Mouse (Mus musculus) myocyte (in vitro differentiated cells): Measurements from ENCODE around the gene Rab25. TPM values are rescaled to one million over a fixed set of nuclear protein-coding genes. Genes with fewer than 3 reads are reported as not detected.

Experiments used
- H3K27me3 ChIP-seq: one replicate; pipeline ENCODE4 v1.6.1; 2011; ENCODE audit not compliant: control insufficient read depth, insufficient read depth, insufficient read length
- H3K36me3 ChIP-seq: one replicate; pipeline ENCODE4 v1.6.1; 2011; ENCODE audit not compliant: control insufficient read depth, insufficient read depth
- H3K4me2 ChIP-seq: one replicate; pipeline ENCODE4 v1.6.1; 2011; ENCODE audit warnings: low read depth, control low read depth
- H3K4me3 ChIP-seq: one replicate; pipeline ENCODE4 v1.5.1; 2011; ENCODE audit warnings: mild to moderate bottlenecking, control low read depth, moderate library complexity
- H3K79me2 ChIP-seq: one replicate; pipeline ENCODE4 v1.6.1; 2011; ENCODE audit not compliant: control insufficient read depth, insufficient read depth
- H3ac ChIP-seq: one replicate; pipeline ENCODE4 v1.6.1; 2011; ENCODE audit not compliant: control insufficient read depth, insufficient read length
- CEBPB ChIP-seq: IDR thresholded peaks from 2 replicates; pipeline ENCODE4 v1.6.1; 2011; ENCODE audit warnings: mild to moderate bottlenecking, moderate library complexity; ENCODE audit not compliant: poor library complexity, insufficient read depth, severe bottlenecking
- E2F4 ChIP-seq: IDR thresholded peaks from one replicate; pipeline ENCODE4 v1.6.1; 2011; ENCODE audit warnings: mild to moderate bottlenecking, control low read depth, moderate library complexity; ENCODE audit not compliant: insufficient read depth
- MAX ChIP-seq: IDR thresholded peaks from one replicate; pipeline ENCODE4 v1.6.1; 2011; ENCODE audit warnings: low read depth, mild to moderate bottlenecking, control low read depth
- MYOD1 ChIP-seq, 3 experiments: IDR thresholded peaks; one replicate each; pipeline ENCODE4 v1.6.1; 2011; ENCODE audit warnings: control low read depth in 2 of 3, low read depth in 2 of 3, mild to moderate bottlenecking in 2 of 3, moderate library complexity in 1 of 3; ENCODE audit not compliant: insufficient read length in 2 of 3, control insufficient read depth in 1 of 3
- MYOG ChIP-seq, 3 experiments: IDR thresholded peaks; one replicate each; pipeline ENCODE4 v1.6.1; 2011; ENCODE audit warnings: control low read depth in 2 of 3, low read depth in 2 of 3, mild to moderate bottlenecking in 2 of 3; ENCODE audit not compliant: insufficient read length in 2 of 3, control insufficient read depth in 1 of 3, insufficient read depth in 1 of 3
- POLR2A ChIP-seq: IDR thresholded peaks from one replicate; pipeline ENCODE4 v1.6.1; 2011; ENCODE audit warnings: low read depth, mild to moderate bottlenecking, control low read depth, moderate library complexity; ENCODE audit not compliant: insufficient read length
- POLR2AphosphoS2 ChIP-seq: IDR thresholded peaks from one replicate; pipeline ENCODE4 v1.6.1; 2011; ENCODE audit warnings: low read depth, control low read depth; ENCODE audit not compliant: insufficient read length
- REST ChIP-seq: IDR thresholded peaks from one replicate; pipeline ENCODE4 v1.6.1; 2011; ENCODE audit warnings: mild to moderate bottlenecking, control low read depth, moderate library complexity; ENCODE audit not compliant: insufficient read depth, insufficient read length
- SRF ChIP-seq: IDR thresholded peaks from one replicate; pipeline ENCODE4 v1.6.1; 2011; ENCODE audit warnings: low read depth; ENCODE audit not compliant: control insufficient read depth, insufficient read length
- TCF12 ChIP-seq: IDR thresholded peaks from one replicate; pipeline ENCODE4 v1.6.1; 2011; ENCODE audit warnings: mild to moderate bottlenecking, control low read depth; ENCODE audit not compliant: poor library complexity, insufficient read depth, severe bottlenecking
- TCF3 ChIP-seq: IDR thresholded peaks from one replicate; pipeline ENCODE4 v1.6.1; 2011; ENCODE audit warnings: low read depth, control low read depth; ENCODE audit not compliant: insufficient read length
- USF1 ChIP-seq: IDR thresholded peaks from one replicate; pipeline ENCODE4 v1.6.1; 2011; ENCODE audit warnings: low read depth, mild to moderate bottlenecking, control low read depth, moderate library complexity
- polyA plus RNA-seq: library from polyadenylated mRNA; unstranded; fragments of >200 nt; fragmentation: generic; extraction: Trizol; gene quantifications from one replicate; pipeline ENCODE4 v1.2.1, GENCODE M21; 2012; ENCODE audit warnings: missing spikeins

Rab25 gene
- polyA plus RNA-seq, 1 experiment = 0.13 TPM

- TF ChIP-seq MYOD1 (IDR thresholded peaks at IDR 0.05; ENCODE audit: control insufficient read depth in 1 of 3, insufficient read length in 2 of 3, low read depth in 2 of 3) = no peak
- no peak for TF ChIP-seq TCF12
- no peak for TF ChIP-seq TCF3
- no peak for TF ChIP-seq REST
- TF ChIP-seq E2F4 = no peak
- no peak for TF ChIP-seq MYOG (IDR thresholded peaks at IDR 0.05; ENCODE audit: control insufficient read depth in 1 of 3, insufficient read depth in 1 of 3, insufficient read length in 2 of 3, low read depth in 2 of 3)
- TF ChIP-seq POLR2AphosphoS2 = no peak
- Histone ChIP-seq H3K79me2 (no peaks in the 10 kb centered on the region), H3K4me2 (no peak overlapping the region)
Observed at GRCm38 (mm10) chr3:88563442-88563841, 15.3 kb upstream of the Rab25 start.

DNA sequence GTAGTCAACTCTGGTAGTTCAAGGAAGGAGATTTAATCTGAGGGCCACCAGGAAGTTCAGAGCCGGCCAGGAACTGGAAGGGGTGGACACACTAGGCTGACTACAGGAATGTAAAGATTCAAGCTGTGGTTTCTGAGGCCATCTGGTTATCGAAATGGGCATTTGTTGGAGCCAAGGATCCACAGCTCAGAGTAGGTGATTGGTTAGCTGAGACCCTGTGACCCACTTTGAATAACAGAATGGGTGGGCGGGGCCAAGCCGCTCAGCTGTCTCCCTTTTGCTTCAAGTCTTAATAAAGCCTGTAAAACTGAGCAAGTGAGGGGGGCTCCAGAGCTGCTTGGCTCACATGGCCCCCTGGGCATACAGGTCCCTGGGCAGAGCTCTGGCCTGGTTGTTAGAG, 13.9 kb upstream of the Rab25 start:
- TF ChIP-seq MAX (no peak), MYOG (IDR thresholded peaks at IDR 0.05; ENCODE audit: control insufficient read depth in 1 of 3, insufficient read depth in 1 of 3, insufficient read length in 2 of 3, low read depth in 2 of 3) (peak in 1 of 3 experiments; percentile 51), MYOD1 (IDR thresholded peaks at IDR 0.05; ENCODE audit: control insufficient read depth in 1 of 3, insufficient read length in 2 of 3, low read depth in 2 of 3) (peak in 1 of 3 experiments; percentile 10), USF1 (peak; percentile 53)
- Histone ChIP-seq H3ac (no peak overlapping the region), H3K4me2 (peak overlapping the region; percentile 47), H3K36me3 (peaks cover 40% of the 10 kb centered on the region), H3K79me2 (peaks cover 7% of the 10 kb centered on the region), H3K27me3 (no peaks in the 10 kb centered on the region), H3K4me3 (no peak overlapping the region)

More at GRCm38 (mm10) chr3:88563442-88563841, 15.3 kb upstream of the Rab25 start:
- Histone ChIP-seq H3K27me3 (no peaks in the 10 kb centered on the region), H3ac (no peak overlapping the region), H3K4me3 (no peak overlapping the region), H3K36me3 (peaks cover 41% of the 10 kb centered on the region)

GRCm38 (mm10) chr3:88559596-88559995, 11.5 kb upstream of the Rab25 start:
- H3K4me3 ChIP-seq = no peak overlapping the region
- no peak overlapping the region for H3K4me2 ChIP-seq
- H3K36me3 ChIP-seq = peaks cover 39% of the 10 kb centered on the region
- peaks cover 24% of the 10 kb centered on the region for H3K79me2 ChIP-seq
- no peaks in the 10 kb centered on the region for H3K27me3 ChIP-seq
- TF ChIP-seq MAX (no peak), MYOG (IDR thresholded peaks at IDR 0.05; ENCODE audit: control insufficient read depth in 1 of 3, insufficient read depth in 1 of 3, insufficient read length in 2 of 3, low read depth in 2 of 3) (no peak)
- H3ac ChIP-seq = no peak overlapping the region

GRCm38 (mm10) chr3:88556616-88557015, 8.5 kb upstream of the Rab25 start:
- Histone ChIP-seq H3K27me3 (no peaks in the 10 kb centered on the region), H3K79me2 (peaks cover 37% of the 10 kb centered on the region), H3K36me3 (peaks cover 30% of the 10 kb centered on the region), H3ac (no peak overlapping the region), H3K4me2 (no peak overlapping the region), H3K4me3 (no peak overlapping the region)
- TF ChIP-seq USF1 = no peak
- TF ChIP-seq SRF = no peak
- no peak for TF ChIP-seq E2F4
- TF ChIP-seq MYOG (IDR thresholded peaks at IDR 0.05; ENCODE audit: control insufficient read depth in 1 of 3, insufficient read depth in 1 of 3, insufficient read length in 2 of 3, low read depth in 2 of 3) = no peak
- TF ChIP-seq MYOD1 (IDR thresholded peaks at IDR 0.05; ENCODE audit: control insufficient read depth in 1 of 3, insufficient read length in 2 of 3, low read depth in 2 of 3) = no peak
- TF ChIP-seq TCF3 = no peak
- TF ChIP-seq REST = no peak
- TF ChIP-seq POLR2A = no peak
- no peak for TF ChIP-seq CEBPB
- no peak for TF ChIP-seq MAX
- no peak for TF ChIP-seq POLR2AphosphoS2
- no peak for TF ChIP-seq TCF12

- Histone ChIP-seq H3K79me2 (peaks cover 42% of the 10 kb centered on the region), H3K4me3 (peak overlapping the region; percentile 85), H3ac (no peak overlapping the region), H3K4me2 (no peak overlapping the region), H3K27me3 (no peaks in the 10 kb centered on the region), H3K36me3 (peaks cover 30% of the 10 kb centered on the region)
- TF ChIP-seq E2F4 (no peak), POLR2AphosphoS2 (no peak), CEBPB (no peak), MYOD1 (IDR thresholded peaks at IDR 0.05; ENCODE audit: control insufficient read depth in 1 of 3, insufficient read length in 2 of 3, low read depth in 2 of 3) (no peak), MYOG (IDR thresholded peaks at IDR 0.05; ENCODE audit: control insufficient read depth in 1 of 3, insufficient read depth in 1 of 3, insufficient read length in 2 of 3, low read depth in 2 of 3) (no peak), SRF (no peak), MAX (no peak), TCF3 (no peak), REST (no peak), POLR2A (no peak)
Observed at GRCm38 (mm10) chr3:88555731-88556130, 7.6 kb upstream of the Rab25 start.
